20 mouse cellular contexts compared by ENCODE assay signal in genomic region chr4:50620706-50621105, GRCm38 (mm10).
"Had no signal": no experiment of that assay in that cellular context is flagged by ENCODE, and none has a peak within 500 bp of the region (broad histone marks: within the 10 kb centered on the region; RNA-seq: fewer than 3 reads in every experiment).

No protein-coding gene starts in this region.

- H3K9me3 ChIP-seq: lung, embryonic 15.5 days; megakaryocyte, embryonic 14.5 days; midbrain, embryonic 13.5 days; neural tube, embryonic 13.5 days; neural tube, embryonic 15.5 days; stomach, embryonic 15.5 days had no signal

- ATAC-seq: liver, postnatal 0 days; lung, postnatal 0 days; midbrain, embryonic 13.5 days; midbrain, embryonic 16.5 days had no signal

- H3K9ac ChIP-seq: liver, postnatal 0 days; lung, embryonic 15.5 days; midbrain, embryonic 13.5 days; neural tube, embryonic 13.5 days; neural tube, embryonic 15.5 days; stomach, embryonic 15.5 days had no signal

- H3K36me3 ChIP-seq: lung, embryonic 15.5 days; midbrain, embryonic 13.5 days; neural tube, embryonic 13.5 days; neural tube, embryonic 15.5 days; stomach, embryonic 15.5 days had no signal

- H3K4me2 ChIP-seq: lung, embryonic 15.5 days; midbrain, embryonic 11.5 days; midbrain, embryonic 13.5 days; neural tube, embryonic 13.5 days; neural tube, embryonic 15.5 days; stomach, embryonic 15.5 days had no signal

- H3K4me3 ChIP-seq: lung, embryonic 15.5 days; megakaryocyte, embryonic 14.5 days; midbrain, embryonic 13.5 days; myocyte; neural tube, embryonic 13.5 days; neural tube, embryonic 15.5 days; stomach, embryonic 15.5 days had no signal

- H3K4me1 ChIP-seq: lung, embryonic 15.5 days; megakaryocyte, embryonic 14.5 days; midbrain, embryonic 13.5 days; neural tube, embryonic 13.5 days; neural tube, embryonic 15.5 days; stomach, embryonic 15.5 days had no signal

- H3K27ac ChIP-seq: lung, embryonic 15.5 days; macrophage; midbrain, embryonic 13.5 days; neural tube, embryonic 13.5 days; neural tube, embryonic 15.5 days; stomach, embryonic 15.5 days; stomach, postnatal 0 days had no signal

- DNase-seq: liver, postnatal 0 days; lung, adult 2 months; lung, postnatal 14 days; lung, postnatal 36 days; right cerebral cortex, postnatal 14 days; thymus, adult 2 months; thymus, postnatal 25 days; thymus, postnatal 4 days had no signal

- H3K27me3 ChIP-seq: lung, embryonic 15.5 days; megakaryocyte, embryonic 14.5 days; midbrain, embryonic 13.5 days; neural tube, embryonic 13.5 days; neural tube, embryonic 15.5 days; stomach, embryonic 15.5 days had no signal
